Mouse (Mus musculus): Measurements from ENCODE around the gene Mboat2.
A peak's percentile ranks its signal among the peaks of the same experiment; 100 is the strongest.

Gene Mboat2

DNA sequence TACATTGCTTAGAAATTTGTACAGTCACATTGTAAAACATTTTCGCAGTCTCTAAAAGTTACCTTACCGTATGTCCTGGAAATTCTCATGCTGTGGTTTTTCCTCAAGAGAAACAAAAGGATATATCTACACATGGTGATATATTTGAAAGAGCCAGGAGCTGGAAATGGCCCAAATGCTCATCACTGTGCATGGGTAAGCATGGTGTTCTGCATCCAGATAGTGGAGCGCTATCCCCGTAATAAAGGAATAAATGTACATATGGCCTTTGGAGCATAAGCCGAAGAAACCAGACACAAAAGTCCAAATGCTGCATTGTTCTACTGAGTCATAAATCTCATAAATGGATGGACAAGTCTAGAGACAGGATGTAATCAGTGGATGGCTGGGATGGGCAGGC, 72.1 kb downstream of the Mboat2 start:
- no peak for DNase-seq (ENCODE audit: low spot score)

DNA sequence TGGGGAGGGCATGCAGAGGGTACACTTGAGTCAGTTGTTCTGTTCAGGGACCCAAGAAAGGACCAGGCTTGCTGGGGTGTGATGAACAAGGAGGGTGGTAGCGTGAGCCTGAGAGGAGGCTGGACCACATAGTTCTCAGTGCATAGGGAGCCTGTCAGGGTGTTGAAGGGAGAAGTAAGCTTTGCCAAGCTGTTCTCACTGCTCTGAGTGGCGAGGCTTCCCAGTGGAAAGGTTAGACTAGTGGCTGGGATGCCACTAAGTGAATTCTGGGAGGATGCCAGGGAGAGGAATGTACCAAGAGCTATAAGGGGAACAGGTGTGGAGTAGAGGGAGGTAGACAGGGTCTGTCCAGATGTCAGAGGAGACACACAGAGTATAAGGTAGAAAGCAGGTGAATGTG, 77.2 kb downstream of the Mboat2 start:
- no peak for DNase-seq (ENCODE audit: low spot score)

DNA sequence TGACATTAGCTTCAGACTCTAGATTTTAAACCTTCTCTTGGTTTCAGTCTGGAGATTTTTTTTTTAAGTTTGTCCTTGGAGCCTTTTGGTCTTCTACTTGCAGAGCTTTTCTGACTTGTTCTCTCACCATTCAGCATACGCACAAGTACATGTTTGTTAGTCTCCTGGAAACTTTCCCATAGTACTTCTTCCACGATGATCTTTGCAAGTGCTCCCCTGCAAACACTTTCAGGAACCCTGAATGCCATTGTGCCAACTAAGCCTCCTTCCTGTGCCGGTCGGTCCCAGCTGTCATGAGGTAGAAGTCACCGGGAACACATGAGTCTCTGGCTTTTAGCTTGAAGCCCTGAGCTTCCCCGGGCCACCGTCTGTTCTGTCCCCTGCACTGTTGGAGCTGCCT, 79.0 kb downstream of the Mboat2 start:
- DNase-seq (ENCODE audit: low spot score) = no peak

DNA sequence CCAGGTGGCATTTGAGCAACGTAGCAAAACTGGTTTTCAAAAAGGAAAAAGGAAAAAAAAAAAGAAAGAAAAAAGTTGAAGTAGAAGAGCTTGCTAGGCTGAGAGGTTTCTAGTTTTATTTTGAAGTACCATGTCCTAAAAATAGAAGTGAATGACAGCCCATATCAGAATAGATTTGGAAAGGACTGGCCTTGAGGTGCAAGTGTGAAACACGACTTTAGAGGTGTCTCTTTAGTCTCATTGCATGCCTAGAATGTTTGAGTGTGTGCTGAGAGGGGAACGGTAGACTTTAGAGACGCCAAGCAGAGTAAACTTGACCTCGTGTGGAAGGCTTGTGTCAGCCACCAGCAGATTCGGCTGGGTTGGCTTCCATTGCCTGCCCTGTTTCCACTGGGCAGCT, 81.5 kb downstream of the Mboat2 start:
- no peak for DNase-seq (ENCODE audit: low spot score)

DNA sequence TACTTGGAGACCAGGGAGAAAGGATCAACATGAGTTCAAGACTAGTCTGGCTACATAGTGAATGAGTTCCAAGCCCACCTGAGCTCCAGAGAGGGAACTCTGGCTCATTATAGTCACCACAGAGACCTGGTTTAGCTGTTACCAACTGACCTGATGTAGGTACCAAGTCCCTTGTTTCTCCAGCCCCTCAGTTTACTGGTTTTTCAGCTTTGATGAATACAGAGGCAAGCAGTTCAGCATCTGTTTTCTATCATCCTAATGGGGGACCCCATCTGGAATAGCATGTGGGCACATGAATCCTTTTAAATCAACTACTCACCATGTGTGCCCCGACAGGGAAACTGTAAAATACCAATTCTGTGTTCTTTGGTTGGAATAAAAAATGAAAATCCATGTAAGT, 82.2 kb downstream of the Mboat2 start:
- no peak for DNase-seq (ENCODE audit: low spot score)

DNA sequence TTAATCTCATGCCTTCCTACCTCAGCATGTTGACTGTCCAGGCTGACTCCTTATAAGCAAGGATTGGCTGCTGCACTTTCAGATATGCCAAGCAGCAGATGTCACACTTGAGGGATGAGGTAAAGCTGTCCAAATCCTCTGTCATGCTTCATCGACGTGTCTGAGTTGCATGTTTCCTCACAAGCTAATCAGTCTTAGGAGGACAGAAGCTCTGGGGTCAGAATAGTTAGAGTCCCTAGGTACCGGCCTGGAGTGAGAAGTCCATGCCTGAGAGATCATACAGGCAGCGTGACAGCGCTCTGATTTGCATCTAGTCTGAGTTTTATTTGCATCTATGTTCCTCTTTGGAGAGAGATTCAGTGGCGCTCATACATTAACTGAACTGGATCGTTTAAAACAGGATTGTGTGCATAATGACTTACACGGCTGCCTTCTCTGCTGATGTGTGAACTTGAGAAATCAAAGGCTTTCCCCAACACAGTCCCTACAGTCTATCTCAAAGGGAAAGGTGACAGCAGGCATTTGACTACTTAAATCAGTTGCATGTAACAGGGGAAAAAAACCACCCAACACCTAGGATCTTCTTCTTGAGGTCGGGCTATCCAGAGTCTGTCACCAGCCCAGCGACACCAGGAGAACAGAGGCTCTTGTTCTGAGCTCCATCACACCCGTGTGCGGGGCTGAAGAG, 88.0 kb downstream of the Mboat2 start:
- DNase-seq (ENCODE audit: low spot score) = no peak

DNA sequence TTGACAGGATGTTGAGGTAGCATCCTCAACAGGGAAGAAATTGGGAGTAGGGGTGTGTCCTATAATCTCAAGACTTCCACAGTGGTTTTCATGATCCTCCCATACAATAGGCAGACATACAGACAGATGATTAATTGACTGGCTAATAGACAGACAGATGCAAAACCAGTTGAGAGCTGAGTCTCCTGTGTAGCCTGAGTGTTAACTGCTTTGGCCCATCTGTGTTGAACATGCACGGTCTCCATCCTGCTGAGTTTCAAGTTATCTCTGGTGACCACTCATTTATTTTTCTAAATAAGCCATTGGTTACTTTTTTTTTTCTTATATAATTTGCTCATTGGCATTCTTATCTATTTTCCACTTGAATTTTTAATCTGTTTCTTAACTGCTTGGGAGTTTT, 90.2 kb downstream of the Mboat2 start:
- no peak for DNase-seq (ENCODE audit: low spot score)

DNA sequence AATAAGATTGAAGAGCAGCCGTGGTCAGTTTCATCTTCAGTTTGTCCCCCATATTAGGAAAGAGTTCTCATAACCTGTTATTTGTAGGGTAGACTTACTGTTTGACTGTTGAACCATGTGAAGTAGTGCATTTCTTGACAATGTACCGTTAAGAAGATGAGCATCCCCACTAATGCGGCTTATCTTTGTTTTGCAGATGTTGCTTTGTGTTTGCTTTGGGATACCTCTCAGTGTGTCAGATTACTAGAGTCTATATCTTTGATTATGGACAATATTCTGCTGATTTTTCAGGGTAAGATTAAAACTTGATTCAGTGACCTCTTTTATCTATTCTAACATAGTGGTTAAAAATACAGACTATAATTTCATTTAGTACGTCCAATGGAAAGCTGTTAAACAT, 93.3 kb downstream of the Mboat2 start:
- DNase-seq (ENCODE audit: low spot score) = no peak

DNA sequence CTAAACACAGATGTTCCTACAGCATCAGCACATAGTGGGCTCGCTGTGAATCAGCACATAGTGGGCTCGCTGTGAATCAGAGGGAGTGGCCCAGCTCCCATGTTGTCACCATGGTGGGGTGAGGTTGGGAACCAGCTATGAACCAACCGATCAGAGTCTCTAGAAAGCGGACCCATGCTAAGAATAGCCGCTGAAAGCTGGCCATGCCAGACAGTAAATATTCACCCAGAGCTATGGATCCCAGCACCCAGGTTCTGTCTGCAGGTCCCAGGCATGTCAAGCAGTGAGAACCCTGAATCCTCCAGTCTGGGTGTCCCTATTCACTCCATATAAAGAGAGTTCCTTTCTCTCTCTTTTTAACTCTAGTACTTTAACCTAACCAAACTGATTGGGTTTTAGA, 94.6 kb downstream of the Mboat2 start:
- DNase-seq (ENCODE audit: low spot score) = no peak

DNA sequence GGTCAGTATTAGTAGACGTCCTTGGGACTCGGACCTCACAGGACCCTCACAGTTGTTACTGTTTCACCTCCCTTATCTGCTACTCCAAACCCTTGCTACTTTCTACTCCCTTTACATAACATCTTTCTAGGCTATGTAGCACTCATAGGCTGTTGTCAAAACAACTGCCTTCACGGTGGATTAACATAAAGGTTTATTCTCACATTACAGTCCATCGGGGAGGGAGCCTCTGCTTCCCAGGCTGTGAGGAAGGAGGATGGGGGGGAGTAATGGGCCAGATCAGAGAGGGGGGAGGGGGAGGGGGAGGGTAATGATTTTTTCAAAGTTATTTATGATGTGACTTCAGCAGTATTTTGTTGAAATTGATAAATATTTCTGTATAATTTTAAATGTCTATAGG, 95.0 kb downstream of the Mboat2 start:
- no peak for DNase-seq (ENCODE audit: low spot score)

DNA sequence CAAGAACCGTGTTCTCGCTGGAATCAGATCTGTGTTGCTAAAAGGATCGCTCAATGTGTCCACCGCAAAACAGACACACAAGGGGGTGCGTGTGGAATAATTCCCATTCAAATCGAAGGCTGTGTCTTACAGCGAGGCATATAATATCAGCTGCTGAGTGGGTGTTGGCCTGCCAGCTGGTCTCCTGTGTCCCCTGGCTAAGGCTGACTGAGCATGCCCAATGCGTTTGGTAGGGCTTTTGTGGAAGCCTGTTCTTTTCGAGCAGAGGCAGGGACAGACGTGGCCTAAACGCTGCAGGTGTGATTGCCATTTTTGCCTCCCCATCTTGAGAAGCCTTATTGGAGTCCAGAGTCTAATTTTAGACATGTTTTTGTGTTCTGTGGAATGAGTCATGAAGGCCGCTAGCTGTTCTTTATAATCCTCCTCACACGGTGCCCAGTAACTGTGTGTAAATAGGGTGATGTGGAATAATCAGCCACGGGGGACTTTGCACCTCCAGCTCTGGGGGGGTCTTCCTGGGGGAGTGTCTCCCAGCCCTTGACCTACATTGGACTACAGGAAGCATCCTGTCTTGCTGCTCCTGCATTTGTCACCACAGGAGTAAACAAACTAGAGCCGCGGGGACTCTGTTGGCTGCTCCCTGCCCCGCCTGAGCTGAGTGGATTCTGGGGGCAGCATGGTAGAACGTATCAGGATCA, 97.5 kb downstream of the Mboat2 start:
- DNase-seq (ENCODE audit: low spot score) = peak; percentile 74

DNA sequence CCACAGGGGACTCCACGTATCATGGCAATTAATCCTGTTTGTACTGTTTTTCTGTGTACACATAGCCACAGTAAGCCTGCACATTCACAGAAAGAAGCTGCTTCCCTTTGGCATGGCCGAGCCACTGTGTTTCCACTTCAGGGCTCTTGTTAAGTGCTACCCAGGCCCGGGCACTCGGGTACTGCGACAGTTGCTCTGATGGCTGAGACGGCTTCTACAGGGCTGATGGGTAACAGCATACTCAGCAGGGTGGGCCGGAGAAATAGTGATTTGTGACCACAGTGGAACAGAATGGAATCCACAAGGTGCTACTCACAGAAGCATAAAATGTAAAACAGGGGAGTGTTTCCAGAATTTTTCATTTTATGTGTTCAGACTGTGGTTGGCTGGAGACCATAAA, 98.4 kb downstream of the Mboat2 start:
- no peak for DNase-seq (ENCODE audit: low spot score)

DNA sequence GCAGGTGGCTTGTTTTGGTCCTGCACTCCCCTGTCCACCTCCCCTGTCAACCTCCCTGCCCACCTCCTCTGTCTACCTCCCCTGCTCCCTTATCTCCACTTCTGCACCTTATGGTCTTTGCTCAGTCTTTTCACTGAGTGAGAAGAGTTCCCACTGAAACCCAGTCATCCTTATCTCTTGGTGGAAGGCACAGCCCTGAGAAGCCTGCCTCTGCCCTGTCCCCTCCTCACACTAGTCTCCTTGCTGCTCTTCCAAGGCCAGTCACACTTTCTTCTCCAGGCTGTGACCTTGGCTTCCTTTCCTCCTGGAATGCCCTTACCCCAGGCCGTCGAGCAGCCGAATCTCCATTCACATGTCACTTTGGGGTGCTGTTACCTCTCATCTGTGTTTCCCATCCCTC, 100.1 kb downstream of the Mboat2 start:
- DNase-seq (ENCODE audit: low spot score) = no peak

DNA sequence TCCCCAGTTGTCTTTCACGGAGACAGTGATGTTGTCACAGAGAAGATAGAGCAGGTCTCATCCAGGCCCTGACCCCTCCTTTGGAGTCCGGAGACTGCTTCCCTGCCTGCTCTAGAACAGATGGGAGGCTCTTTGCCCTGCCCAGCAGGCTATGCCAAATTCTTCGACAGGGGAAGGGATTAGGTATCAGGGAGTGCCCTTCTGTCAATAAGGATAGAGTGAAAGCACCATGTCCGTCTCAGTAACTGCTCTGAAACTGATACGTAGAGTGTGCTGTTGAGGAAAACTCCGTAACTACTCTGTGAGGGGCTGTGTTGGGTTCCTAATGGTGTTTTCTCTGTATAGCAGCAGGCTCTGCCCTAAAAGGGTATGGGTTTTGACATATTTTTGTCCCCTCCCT, 101.4 kb downstream of the Mboat2 start:
- DNase-seq (ENCODE audit: low spot score) = no peak

DNA sequence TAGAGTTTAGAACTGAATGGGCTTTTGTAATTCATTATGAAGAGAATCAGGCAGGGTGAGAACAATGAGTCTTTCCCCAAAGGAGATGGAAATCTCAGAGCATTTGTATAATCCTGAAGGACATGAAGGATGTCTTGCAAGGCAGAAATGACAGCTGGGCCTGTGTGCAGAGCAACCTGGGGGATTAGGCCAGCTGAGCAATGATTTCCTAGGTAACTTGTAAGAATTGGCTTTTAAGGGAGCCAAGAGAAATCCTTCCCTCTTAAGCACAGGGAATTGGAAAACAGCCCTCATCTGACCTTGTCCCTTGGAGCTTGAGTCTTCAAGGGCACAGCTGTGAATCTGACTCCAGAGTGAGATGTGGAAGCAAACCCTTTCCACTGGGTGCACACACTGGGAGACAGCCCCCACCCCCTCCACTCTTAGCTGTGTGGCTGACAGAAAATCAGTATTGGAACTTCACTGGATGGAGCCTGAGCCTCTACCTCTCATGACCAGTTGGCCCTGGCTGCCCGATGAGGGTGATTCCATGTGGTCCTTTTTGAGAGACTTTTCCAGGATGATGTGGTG, 102.6 kb downstream of the Mboat2 start:
- no peak for DNase-seq (ENCODE audit: low spot score)

DNA sequence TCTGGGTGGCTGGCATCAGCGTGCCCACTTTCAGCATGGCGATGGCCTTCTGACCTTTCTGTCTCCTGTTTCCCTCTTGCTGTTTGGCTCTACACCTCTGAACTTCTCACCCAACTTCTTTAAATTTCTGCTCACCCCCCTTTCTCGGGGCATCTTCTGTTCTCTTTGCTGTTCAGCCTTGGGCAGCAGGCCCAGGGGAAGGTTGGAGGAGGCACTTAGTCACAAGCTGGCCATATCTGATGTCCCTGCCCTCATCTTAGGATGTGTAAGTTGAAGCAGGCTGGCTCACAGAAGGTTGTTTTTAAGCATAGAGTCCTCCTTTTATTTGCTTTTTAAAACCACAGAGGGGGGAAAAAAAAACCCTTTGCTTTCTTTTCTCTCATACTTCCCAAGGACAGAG, 103.3 kb downstream of the Mboat2 start:
- no peak for DNase-seq (ENCODE audit: low spot score)

DNA sequence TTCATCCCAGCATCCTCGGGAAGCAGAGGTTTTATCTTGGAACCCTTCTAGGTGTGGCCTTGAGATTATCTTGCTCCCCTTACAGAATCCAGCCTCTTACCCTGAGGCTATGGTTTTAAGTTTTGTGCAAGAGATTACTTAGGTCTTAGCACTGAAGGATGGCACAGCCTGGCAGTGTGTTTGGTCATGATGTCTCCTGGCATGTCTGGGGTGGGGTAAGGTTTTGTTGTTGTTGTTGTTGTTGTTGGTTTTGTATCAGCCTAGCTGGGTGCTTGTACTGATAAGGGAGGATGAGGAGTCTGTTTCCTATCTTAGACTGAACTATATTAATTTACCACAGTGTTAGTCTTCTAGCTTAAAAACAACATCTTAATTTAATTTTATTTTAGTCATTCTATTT, 105.6 kb downstream of the Mboat2 start:
- DNase-seq (ENCODE audit: low spot score) = no peak

DNA sequence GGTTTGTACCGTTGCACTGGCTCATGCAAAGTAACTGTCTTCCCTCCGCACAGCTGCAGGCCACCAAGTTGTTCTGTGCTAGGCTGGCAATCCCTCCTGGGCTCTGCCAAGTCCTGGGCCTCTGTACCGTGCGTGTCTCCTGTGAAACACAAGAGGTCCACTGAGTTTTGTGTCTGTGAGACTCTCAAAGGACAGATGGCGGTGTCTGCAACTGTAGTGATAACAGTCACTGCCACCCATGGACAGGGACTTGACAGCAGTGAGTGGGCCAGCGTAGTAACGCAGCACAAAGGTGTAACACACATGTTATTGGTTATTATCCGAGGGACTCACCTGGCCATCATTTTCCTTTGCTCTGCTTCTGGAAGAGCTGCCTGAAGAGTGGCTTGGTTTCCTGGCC, 108.7 kb downstream of the Mboat2 start:
- DNase-seq (ENCODE audit: low spot score) = no peak

DNA sequence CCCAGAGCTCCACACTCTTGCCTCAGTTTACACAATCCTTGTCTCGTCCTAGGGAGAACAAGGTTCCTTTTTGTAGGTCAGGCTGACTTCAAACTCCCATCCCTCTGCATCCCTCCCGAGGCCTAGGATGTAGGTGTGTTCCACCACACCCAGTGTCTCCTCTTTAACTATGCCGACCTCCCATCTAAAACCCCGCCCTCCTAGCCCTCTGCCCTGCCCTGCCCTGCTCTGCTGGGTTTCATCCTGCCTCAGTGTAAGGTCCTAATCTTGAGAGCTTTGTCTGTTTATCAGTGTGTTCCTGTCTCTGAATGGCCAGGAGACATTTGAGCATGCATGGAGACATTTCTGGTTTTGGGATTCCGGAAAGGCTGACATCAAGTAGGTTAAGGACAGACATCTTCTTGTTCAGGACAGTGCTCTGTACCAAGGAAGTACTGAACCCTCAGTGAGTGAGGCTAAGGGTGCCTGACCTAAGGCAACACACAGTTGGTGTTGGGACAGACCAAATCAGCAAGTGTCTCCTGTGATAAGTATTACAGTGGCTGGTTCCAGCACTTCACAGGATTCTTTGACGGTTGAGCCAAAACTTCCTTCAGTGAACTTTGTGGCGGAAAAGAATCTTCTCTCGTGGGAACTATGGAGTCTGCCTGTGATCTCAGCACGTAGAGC, 112.1 kb downstream of the Mboat2 start:
- no peak for DNase-seq (ENCODE audit: low spot score)

DNA sequence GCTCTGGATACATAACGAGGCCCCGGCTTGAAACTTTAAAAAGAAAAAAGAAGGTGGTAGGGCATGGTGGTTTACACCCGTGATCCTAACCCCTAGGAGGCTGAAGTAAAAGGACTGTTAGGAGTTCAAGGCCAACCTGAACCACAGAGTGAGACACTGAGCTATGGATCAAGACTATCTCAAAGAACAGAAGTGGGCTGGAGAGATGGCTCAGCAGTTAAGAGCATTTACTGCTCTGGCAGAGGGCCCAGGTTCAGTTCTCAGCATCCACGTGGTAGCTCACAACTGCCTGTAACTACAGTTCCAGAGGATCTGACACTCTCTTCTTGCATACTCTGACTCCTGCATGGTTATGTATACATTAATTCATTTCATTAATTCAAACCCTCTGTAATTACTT, 112.7 kb downstream of the Mboat2 start:
- no peak for DNase-seq (ENCODE audit: low spot score)

DNA sequence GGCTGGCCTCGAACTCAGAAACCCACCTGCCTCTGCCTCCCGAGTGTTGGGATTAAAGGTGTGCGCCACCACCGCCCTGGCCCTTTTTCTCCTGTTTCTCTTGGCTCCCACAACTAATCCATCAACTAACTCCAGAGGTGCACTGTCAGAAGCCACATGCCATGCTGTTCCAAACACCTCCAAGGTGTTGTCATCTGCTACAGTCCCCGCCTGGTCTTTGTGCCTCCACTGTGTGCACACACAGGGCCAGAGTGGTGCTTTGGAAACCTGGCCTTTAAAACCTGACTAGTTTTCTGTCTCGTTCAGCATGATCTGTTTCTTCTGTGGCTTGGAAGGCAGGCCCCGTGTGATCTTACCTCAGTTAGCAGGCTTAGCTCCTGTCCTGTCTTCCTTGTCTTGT, 113.9 kb downstream of the Mboat2 start:
- DNase-seq (ENCODE audit: low spot score) = no peak

DNA sequence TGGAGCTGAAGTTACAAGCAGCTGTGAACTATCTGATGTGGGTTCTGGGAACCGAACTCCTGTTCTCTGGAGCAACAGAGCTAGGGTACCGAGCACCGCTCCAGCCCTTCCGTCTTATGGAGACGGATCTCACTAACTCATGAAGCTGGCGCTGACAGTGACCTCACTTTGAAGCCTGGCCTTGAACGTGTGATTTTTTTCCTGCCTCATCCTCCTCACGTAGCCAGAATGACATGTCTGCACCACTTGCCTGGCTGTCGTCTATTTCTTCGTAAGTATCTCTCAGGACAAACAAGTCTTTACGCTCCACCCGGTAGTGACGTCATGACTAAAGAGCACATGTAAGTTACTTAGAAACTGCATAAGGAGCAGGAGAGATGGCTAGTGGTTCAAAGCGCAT, 116.4 kb downstream of the Mboat2 start:
- no peak for DNase-seq (ENCODE audit: low spot score)

DNA sequence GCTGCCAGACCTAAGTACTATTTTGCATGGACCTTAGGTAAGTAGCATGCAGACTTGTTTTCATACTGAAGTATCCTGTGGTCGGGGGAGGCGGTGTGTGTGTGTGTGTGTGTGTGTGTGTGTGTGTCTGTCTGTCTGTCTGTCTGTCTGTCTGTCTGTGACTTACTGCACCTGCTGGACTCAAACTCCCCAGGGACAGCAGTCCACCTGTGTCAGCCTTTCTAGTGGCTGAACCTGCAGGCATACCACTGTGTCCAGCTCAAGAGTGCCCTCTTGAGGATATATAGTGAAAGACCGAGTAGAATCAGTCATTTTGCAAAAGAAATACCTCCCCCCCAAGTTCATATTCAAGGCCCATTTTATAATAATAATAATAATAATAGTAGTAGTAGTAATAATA, 117.7 kb downstream of the Mboat2 start:
- no peak for DNase-seq (ENCODE audit: low spot score)
